Mouse (Mus musculus) liver, adult 2 months (tissue): Measurements from ENCODE around the gene Pde8b. TPM values are rescaled to one million over a fixed set of nuclear protein-coding genes. Genes with fewer than 3 reads are reported as not detected.

Source experiments
- DNase-seq: peaks from one replicate; pipeline ENCODE4 v3.0.0-alpha.2; 2011; ENCODE audit warnings: low read depth, low spot score; ENCODE audit errors: extremely low read depth
- H3K27ac ChIP-seq: fragments of 200-500 bp; replicated peaks from 2 replicates; pipeline ENCODE4 v1.5.1; 2012; ENCODE audit warnings: low read depth, mild to moderate bottlenecking, control low read depth, inconsistent platforms, low read length; ENCODE audit not compliant: insufficient read depth
- H3K27me3 ChIP-seq: fragments of 200-500 bp; 2 replicates; pipeline ENCODE4 v1.6.1; 2012; ENCODE audit warnings: mild to moderate bottlenecking, moderate library complexity, low read length, inconsistent platforms; ENCODE audit not compliant: control insufficient read depth, insufficient read depth
- H3K36me3 ChIP-seq: fragments of 200-500 bp; 2 replicates; pipeline ENCODE4 v1.6.1; 2012; ENCODE audit warnings: low read length, inconsistent platforms; ENCODE audit not compliant: control insufficient read depth, insufficient read depth
- H3K4me1 ChIP-seq: fragments of 200-500 bp; 2 replicates; pipeline ENCODE4 v1.6.1; 2011; ENCODE audit warnings: low read length; ENCODE audit not compliant: control insufficient read depth, insufficient read depth
- H3K4me3 ChIP-seq: fragments of 200-500 bp; 2 replicates; pipeline ENCODE4 v1.5.1; 2011; ENCODE audit warnings: low read depth, mild to moderate bottlenecking, control low read depth, low read length, moderate library complexity; ENCODE audit not compliant: insufficient read depth
- H3K79me2 ChIP-seq: fragments of 200-500 bp; 2 replicates; pipeline ENCODE4 v1.6.1; 2012; ENCODE audit warnings: inconsistent platforms, mild to moderate bottlenecking, low read length, moderate library complexity; ENCODE audit not compliant: control insufficient read depth, insufficient read depth
- H3K9ac ChIP-seq: fragments of 200-500 bp; 2 replicates; pipeline ENCODE4 v1.6.1; 2012; ENCODE audit warnings: low read depth, mild to moderate bottlenecking, control low read depth, inconsistent platforms, low read length
- CTCF ChIP-seq: fragments of 200-500 bp; IDR thresholded peaks from 2 replicates; pipeline ENCODE4 v1.5.1; 2011; ENCODE audit warnings: low read depth, low read length, control low read depth
- POLR2A ChIP-seq: fragments of 200-500 bp; IDR thresholded peaks from 2 replicates; pipeline ENCODE4 v1.6.1; 2011; ENCODE audit warnings: low read length, control low read depth; ENCODE audit not compliant: insufficient read depth; ENCODE audit errors: extremely low read depth
- WGBS: fragments of 180-500 bp; shearing (Covaris S2); methylation state at CpG from one replicate; pipeline ENCODE4 v1.1.7; 2018; 5-methylcytosine and 5-hydroxymethylcytosine counted together
- polyA plus RNA-seq: library from polyadenylated mRNA; depleted of rRNA; stranded (reverse); fragments of >200 nt; gene quantifications from 2 replicates; pipeline ENCODE4 v1.2.3, GENCODE M21; 2012
- total RNA-seq: library from RNA; depleted of rRNA; stranded (reverse); fragments of >200 nt; gene quantifications from 2 replicates; pipeline ENCODE4 v1.2.3, GENCODE M21; 2014

Pde8b gene
- total and polyA plus RNA-seq, 2 experiments = 1.4 to 1.5 TPM

DNA sequence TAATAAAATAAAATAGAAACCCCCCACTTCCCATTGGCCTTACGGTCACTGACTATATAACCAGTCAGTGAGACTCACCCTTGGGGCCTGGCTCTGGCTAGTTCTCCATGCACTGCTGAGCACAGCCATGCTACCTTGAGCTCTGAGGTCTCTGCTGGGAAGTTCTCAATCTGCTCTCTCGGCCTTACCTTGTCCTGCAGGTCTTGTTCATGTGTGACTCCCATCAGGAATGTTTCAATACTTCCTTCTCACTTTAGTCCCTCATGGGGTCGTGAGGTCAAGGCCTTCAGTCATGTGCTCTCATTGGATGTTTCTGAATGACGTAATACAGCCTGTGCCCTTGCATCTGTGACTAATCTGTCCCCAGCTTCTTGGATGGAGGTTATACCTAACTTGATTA, 191.3 kb downstream of the Pde8b start:
- no peak overlapping the region for H3K9ac ChIP-seq
- no peak overlapping the region for H3K27ac ChIP-seq
- WGBS = 81% methylated on average over 4 of the region's 4 CpGs
- no peak overlapping the region for H3K4me3 ChIP-seq
- no peak for DNase-seq
- H3K4me1 ChIP-seq = no peaks in the 10 kb centered on the region
- H3K36me3 ChIP-seq = no peaks in the 10 kb centered on the region
- peaks cover 2% of the 10 kb centered on the region; the same call in 1 of the 2 replicates for H3K27me3 ChIP-seq
- H3K79me2 ChIP-seq = no peaks in the 10 kb centered on the region
- no peak for TF ChIP-seq CTCF
- no peak for TF ChIP-seq POLR2A

DNA sequence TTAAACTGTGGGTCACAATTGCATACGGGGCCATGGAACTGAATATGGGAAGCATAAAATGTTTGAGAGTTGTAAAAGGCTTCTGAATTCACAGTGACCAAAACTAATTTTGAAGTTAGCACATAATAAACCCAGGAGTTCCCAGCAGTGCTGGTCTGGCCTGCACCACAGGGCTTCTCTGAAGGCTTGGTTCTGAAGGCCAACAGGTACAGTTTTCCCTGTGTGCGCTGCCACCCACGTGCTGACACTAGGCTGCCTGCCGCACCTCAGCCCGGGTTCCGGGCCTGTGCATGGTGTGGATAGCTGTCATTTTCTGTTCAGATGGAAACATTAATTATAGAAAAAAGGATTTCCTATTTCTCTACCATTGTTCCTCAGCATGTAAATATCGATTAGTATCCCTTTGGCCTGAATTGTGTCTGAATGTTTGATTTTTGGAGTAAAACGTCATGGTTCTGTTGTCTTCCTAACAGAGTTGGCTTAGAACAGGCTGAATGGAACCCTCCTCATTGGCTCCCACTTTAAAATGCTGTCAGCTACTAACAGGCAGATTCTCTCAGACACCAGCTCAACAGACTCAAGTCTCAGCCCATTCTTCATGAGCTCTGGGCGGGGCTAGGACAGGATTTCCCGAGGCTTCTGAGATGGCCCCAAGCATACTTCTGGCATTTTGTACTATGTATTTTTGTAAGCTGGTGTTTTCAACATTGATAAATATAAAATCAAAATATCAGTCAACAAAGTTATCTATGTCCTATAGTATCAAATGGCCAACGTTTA, 193.4 kb downstream of the Pde8b start:
- Histone ChIP-seq H3K9ac (no peak overlapping the region), H3K36me3 (no peaks in the 10 kb centered on the region), H3K79me2 (no peaks in the 10 kb centered on the region), H3K4me3 (no peak overlapping the region), H3K27ac (no peak overlapping the region), H3K4me1 (no peaks in the 10 kb centered on the region), H3K27me3 (peaks cover 3% of the 10 kb centered on the region; the same call in 1 of the 2 replicates)
- DNase-seq = no peak
- TF ChIP-seq POLR2A = no peak
- TF ChIP-seq CTCF = no peak
- WGBS = 85% methylated on average over 11 of the region's 11 CpGs

DNA sequence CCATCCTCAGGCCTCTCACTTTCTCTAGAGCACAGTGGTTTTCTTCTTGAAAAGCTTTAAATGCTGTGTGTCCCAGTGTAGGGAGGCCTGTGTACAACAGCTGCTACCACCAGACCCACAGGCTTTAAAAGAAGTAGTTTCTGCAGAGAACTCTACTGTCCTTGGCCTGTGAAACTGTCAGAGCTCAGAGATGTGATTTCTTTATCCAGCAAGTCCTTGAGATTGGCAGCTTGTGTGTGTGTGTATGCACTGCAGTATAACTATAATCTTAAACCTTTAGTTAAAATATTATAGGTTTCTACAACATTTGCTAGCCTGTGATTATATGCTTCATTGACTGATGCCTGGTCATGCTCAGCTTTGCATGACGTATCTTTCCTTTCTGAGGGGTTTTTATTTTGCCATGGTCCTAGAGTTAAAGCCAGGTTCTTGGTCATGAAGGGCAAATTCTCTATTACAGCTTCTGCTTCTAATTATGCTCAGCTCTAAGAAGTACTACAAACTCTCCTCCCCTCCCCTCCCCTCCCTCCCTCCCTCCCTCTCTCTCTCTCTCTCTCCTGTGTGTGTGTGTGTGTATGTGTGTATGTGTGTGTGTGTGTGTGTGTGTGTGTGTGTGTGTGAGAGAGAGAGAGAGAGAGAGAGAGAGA, 194.3 kb downstream of the Pde8b start:
- Histone ChIP-seq H3K36me3 (no peaks in the 10 kb centered on the region), H3K4me3 (no peak overlapping the region), H3K27ac (no peak overlapping the region), H3K9ac (no peak overlapping the region), H3K79me2 (no peaks in the 10 kb centered on the region), H3K27me3 (peaks cover 3% of the 10 kb centered on the region; the same call in 1 of the 2 replicates), H3K4me1 (no peaks in the 10 kb centered on the region)
- DNase-seq = no peak
- WGBS = 79% methylated on average over 1 of the region's 1 CpGs
- TF ChIP-seq POLR2A (no peak), CTCF (no peak)

DNA sequence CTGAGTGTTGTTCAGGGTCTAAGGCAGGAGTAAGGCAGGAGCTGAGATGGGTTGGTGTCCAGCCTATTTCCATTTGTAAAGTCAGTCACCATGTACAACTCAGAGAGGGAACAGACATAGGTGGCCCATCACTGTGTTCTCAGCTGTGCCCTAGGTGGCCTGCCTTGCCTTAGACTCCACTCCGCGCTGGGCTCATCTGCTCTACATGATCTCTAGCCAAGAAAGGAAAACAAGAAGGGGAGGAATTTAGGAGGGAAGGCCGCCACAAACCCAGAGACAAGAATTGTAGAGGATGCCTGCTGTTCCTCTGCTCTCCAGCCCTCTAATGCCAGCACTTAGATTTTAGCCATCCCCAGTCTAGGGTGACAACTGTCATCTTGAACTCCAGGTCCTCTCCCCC, 197.7 kb downstream of the Pde8b start:
- Histone ChIP-seq H3K36me3 (no peaks in the 10 kb centered on the region), H3K27me3 (peaks cover 3% of the 10 kb centered on the region; the same call in 1 of the 2 replicates), H3K27ac (no peak overlapping the region), H3K4me1 (no peaks in the 10 kb centered on the region), H3K4me3 (no peak overlapping the region), H3K9ac (no peak overlapping the region), H3K79me2 (no peaks in the 10 kb centered on the region)
- TF ChIP-seq POLR2A (no peak), CTCF (no peak)
- no peak for DNase-seq
- WGBS = 93% methylated on average over 3 of the region's 3 CpGs

DNA sequence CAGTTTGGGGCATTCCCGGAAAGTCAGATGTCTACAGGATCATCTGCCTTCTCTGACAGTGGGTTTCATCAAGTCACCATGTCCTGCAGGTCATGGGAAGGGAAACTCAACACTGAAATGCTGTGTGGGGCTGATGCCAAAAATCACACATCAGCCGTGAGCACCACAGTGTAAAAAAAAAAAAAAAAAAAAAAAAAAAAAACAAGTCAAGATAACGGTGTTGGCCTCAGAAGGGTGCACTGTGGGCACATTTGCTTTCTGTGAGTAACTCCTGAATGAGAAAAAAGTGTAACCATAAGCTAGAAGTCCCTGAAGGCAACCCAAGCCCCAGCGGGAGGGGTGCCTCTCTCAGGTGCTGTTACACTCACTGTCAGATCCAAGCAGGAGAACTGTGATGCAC, 199.7 kb downstream of the Pde8b start:
- TF ChIP-seq POLR2A = no peak
- no peak for TF ChIP-seq CTCF
- no peak overlapping the region for H3K4me3 ChIP-seq
- 82% methylated on average over 4 of the region's 4 CpGs for WGBS

DNA sequence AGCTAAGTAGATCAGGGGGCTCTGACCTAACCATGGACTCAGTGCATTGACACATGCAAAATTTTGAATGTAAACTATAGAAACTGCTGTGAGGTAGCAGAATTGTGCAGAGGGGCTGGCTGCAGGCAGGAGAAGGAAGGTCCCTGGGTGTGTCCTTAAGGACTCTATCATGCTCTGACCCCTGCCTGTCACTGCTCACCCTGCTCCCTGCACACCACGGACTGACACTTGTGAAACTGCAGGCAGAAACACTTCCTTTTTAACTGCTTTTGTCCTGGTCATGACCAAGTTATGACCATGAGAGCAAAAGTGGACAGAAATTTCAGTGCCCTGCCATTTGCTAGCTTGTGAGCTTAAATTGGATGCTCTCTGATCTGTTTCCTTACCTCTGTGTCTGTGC, 206.0 kb downstream of the Pde8b start:
- WGBS = 24% methylated on average over 1 of the region's 1 CpGs
- no peak overlapping the region for H3K9ac ChIP-seq
- H3K27me3 ChIP-seq = no peaks in the 10 kb centered on the region
- TF ChIP-seq POLR2A = no peak
- no peak for TF ChIP-seq CTCF
- H3K27ac ChIP-seq = no peak overlapping the region
- H3K79me2 ChIP-seq = no peaks in the 10 kb centered on the region
- no peak overlapping the region for H3K4me3 ChIP-seq
- DNase-seq = no peak
- no peaks in the 10 kb centered on the region for H3K4me1 ChIP-seq
- no peaks in the 10 kb centered on the region for H3K36me3 ChIP-seq

More for the DNA sequence above, 199.7 kb downstream of the Pde8b start:
- H3K79me2 ChIP-seq = no peaks in the 10 kb centered on the region
- H3K36me3 ChIP-seq = no peaks in the 10 kb centered on the region
- no peak overlapping the region for H3K9ac ChIP-seq
- H3K27me3 ChIP-seq = peaks cover 3% of the 10 kb centered on the region; the same call in 1 of the 2 replicates
- no peak for DNase-seq
- H3K4me1 ChIP-seq = no peaks in the 10 kb centered on the region
- no peak overlapping the region for H3K27ac ChIP-seq
